Mouse (Mus musculus): ENCODE data around the gene Trim80. TPM values are rescaled to one million over a fixed set of nuclear protein-coding genes. Genes with fewer than 3 reads are reported as not detected.

Gene Trim80
- polyA plus RNA-seq, 1 experiment from 2014 or later = 0.16 TPM

GRCm38 (mm10) chr11:115424666-115425065 lies 15.7 kb upstream of the Trim80 start:
- no peak for ATAC-seq (replicated peaks; ENCODE audit: low FRiP score)
- H3K4me2 ChIP-seq (ENCODE audit: low read depth, low read length, severe bottlenecking) = no peak overlapping the region
- no peaks in the 10 kb centered on the region; the same call in 1 of the 2 replicates for H3K4me1 ChIP-seq (replicated peaks; ENCODE audit: control insufficient read depth, insufficient read depth, low read length)
- 87% methylated on average over 7 of the region's 7 CpGs for WGBS
- no peak overlapping the region for H3K27ac ChIP-seq (ENCODE audit: low read depth, low read length)
- no peaks in the 10 kb centered on the region for H3K27me3 ChIP-seq (ENCODE audit: control insufficient read depth, insufficient read depth, low read length)
- H3K9me3 ChIP-seq (ENCODE audit: control insufficient read depth, low read length) = no peaks in the 10 kb centered on the region
- peaks cover 1% of the 10 kb centered on the region; the same call in 1 of the 2 replicates for H3K36me3 ChIP-seq (ENCODE audit: control insufficient read depth, insufficient read depth, low read length)
- no peak overlapping the region for H3K9ac ChIP-seq (ENCODE audit: low read length)
- no peak for DNase-seq (ENCODE audit: low spot score)
- H3K4me3 ChIP-seq (ENCODE audit: low read depth, low read length) = no peak overlapping the region

DNA sequence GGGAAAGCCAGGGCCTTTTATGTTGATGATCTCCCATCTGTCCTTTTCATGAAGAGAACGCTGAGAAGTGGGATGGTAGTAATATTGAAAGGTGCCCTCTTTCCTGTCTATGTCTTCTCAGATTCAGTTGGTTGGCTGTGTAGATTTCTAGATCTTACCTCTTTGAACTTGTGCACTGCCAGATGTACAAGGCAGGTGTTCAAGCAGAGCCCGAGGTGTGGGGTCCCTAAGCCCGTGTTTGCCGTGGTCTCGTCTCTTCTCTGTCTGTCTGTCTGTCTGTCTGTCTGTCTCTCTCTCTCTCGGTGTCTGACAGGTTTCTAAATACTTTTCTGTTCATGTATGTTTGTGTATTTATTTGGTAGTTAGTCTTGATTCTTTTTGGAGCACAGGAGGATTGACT lies 14.7 kb upstream of the Trim80 start:
- no peak overlapping the region for H3K4me3 ChIP-seq (ENCODE audit: low read depth, low read length)
- H3K4me2 ChIP-seq (ENCODE audit: low read depth, low read length, severe bottlenecking) = no peak overlapping the region
- no peaks in the 10 kb centered on the region for H3K27me3 ChIP-seq (ENCODE audit: control insufficient read depth, insufficient read depth, low read length)
- no peak overlapping the region for H3K27ac ChIP-seq (ENCODE audit: low read depth, low read length)
- H3K9me3 ChIP-seq (ENCODE audit: control insufficient read depth, low read length) = no peaks in the 10 kb centered on the region
- WGBS = 92% methylated on average over 6 of the region's 6 CpGs
- peaks cover 4% of the 10 kb centered on the region; the same call in 1 of the 2 replicates for H3K36me3 ChIP-seq (ENCODE audit: control insufficient read depth, insufficient read depth, low read length)
- H3K9ac ChIP-seq (ENCODE audit: low read length) = no peak overlapping the region
- no peak for DNase-seq (ENCODE audit: low spot score)
- no peaks in the 10 kb centered on the region; the same call in 1 of the 2 replicates for H3K4me1 ChIP-seq (replicated peaks; ENCODE audit: control insufficient read depth, insufficient read depth, low read length)
- no peak for ATAC-seq (replicated peaks; ENCODE audit: low FRiP score)

DNA sequence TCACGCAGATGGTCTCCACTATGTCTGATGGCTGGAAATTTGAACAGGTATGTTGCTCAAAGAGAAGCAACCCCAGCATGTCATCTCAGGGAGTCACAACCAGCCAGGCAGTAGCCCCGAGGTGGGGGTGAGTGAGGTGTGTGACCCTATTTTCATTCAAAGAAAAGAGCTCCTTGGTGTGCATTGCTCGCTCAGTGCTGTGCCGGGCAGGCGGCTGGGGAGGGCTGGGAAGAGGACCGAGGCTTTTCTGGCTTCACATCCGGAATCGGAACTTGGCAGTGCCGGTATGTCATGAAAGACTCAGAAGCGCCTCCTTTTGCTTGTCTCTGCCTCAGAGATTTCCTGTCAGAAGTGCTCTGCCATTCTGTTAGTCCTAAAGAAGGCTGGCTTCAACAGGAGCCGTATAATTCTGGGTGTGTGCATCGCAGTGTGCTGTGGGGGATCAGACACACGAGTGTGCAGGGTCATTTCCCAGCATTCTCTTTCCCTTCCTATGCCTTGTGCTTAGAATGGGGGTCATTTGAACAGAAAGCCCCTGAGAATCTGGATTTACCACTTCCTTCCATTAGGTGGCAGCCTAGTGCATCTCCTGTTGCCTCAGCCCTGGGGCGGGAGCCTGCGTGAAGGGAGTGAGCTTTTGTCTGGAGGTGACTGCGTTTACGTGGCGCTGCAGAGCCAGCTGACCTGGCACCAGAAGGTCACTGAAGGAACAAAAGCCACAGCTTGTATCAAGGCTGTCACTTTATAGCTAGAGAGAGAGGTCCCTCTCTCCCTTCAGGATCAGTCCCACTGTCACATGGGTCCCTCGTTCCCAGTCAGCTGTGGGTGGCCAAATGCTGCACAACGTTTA lies 12.6 kb upstream of the Trim80 start:
- 38% methylated on average over 20 of the region's 20 CpGs for WGBS
- Histone ChIP-seq H3K36me3 (ENCODE audit: control insufficient read depth, insufficient read depth, low read length) (peaks cover 13% of the 10 kb centered on the region; the same call in 1 of the 2 replicates), H3K27me3 (ENCODE audit: control insufficient read depth, insufficient read depth, low read length) (no peaks in the 10 kb centered on the region), H3K27ac (ENCODE audit: low read depth, low read length) (no peak overlapping the region; the same call in 1 of the 2 replicates), H3K4me1 (replicated peaks; ENCODE audit: control insufficient read depth, insufficient read depth, low read length) (no peaks in the 10 kb centered on the region; the same call in 1 of the 2 replicates), H3K4me2 (ENCODE audit: low read depth, low read length, severe bottlenecking) (no peak overlapping the region), H3K9me3 (ENCODE audit: control insufficient read depth, low read length) (no peaks in the 10 kb centered on the region), H3K9ac (ENCODE audit: low read length) (no peak overlapping the region; the same call in 1 of the 2 replicates), H3K4me3 (ENCODE audit: low read depth, low read length) (no peak overlapping the region)
- ATAC-seq (replicated peaks; ENCODE audit: low FRiP score) (peak; percentile 66), DNase-seq (ENCODE audit: low spot score) (peak; percentile 84)

- Histone ChIP-seq H3K9me3 (ENCODE audit: control insufficient read depth, low read length) (no peaks in the 10 kb centered on the region), H3K27me3 (ENCODE audit: control insufficient read depth, insufficient read depth, low read length) (no peaks in the 10 kb centered on the region), H3K4me1 (replicated peaks; ENCODE audit: control insufficient read depth, insufficient read depth, low read length) (no peaks in the 10 kb centered on the region; the same call in 1 of the 2 replicates), H3K36me3 (ENCODE audit: control insufficient read depth, insufficient read depth, low read length) (peaks cover 13% of the 10 kb centered on the region; the same call in 1 of the 2 replicates), H3K9ac (ENCODE audit: low read length) (no peak overlapping the region), H3K4me2 (ENCODE audit: low read depth, low read length, severe bottlenecking) (no peak overlapping the region), H3K27ac (ENCODE audit: low read depth, low read length) (no peak overlapping the region), H3K4me3 (ENCODE audit: low read depth, low read length) (no peak overlapping the region)
- no peak for DNase-seq (ENCODE audit: low spot score)
- 89% methylated on average over 7 of the region's 7 CpGs for WGBS
- ATAC-seq (replicated peaks; ENCODE audit: low FRiP score) = no peak
Measured at GRCm38 (mm10) chr11:115429307-115429706, 11.0 kb upstream of the Trim80 start.

DNA sequence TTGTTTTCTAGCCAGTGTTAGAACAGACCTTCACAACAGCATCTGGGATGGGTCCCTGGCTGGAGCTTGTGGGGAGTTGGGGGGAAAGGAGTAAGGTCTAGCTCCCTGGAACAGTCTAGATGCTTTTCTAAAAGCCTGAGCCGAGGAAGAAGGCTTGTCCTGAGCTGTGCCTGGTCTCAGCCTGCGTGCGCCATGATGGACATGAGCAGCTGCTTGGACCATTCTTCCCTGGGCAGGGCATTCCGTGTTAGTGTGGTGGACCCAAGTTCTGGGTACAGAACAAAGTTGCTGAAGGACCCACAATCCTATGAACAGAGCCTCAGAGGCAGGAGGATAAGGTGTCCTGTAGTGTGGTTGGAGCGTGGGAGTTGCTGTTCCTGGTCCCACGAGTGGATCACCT lies 9.8 kb upstream of the Trim80 start:
- no peaks in the 10 kb centered on the region; the same call in 1 of the 2 replicates for H3K27me3 ChIP-seq (ENCODE audit: control insufficient read depth, insufficient read depth, low read length)
- no peak overlapping the region for H3K9ac ChIP-seq (ENCODE audit: low read length)
- H3K4me2 ChIP-seq (ENCODE audit: low read depth, low read length, severe bottlenecking) = no peak overlapping the region
- no peak for DNase-seq (ENCODE audit: low spot score)
- no peaks in the 10 kb centered on the region for H3K9me3 ChIP-seq (ENCODE audit: control insufficient read depth, low read length)
- peaks cover 3% of the 10 kb centered on the region for H3K4me1 ChIP-seq (replicated peaks; ENCODE audit: control insufficient read depth, insufficient read depth, low read length)
- no peak for ATAC-seq (replicated peaks; ENCODE audit: low FRiP score)
- WGBS = 92% methylated on average over 6 of the region's 6 CpGs
- H3K27ac ChIP-seq (ENCODE audit: low read depth, low read length) = no peak overlapping the region
- no peak overlapping the region for H3K4me3 ChIP-seq (ENCODE audit: low read depth, low read length)
- peaks cover 13% of the 10 kb centered on the region; the same call in 1 of the 2 replicates for H3K36me3 ChIP-seq (ENCODE audit: control insufficient read depth, insufficient read depth, low read length)

- Histone ChIP-seq H3K9ac (ENCODE audit: low read length) (no peak overlapping the region), H3K27ac (ENCODE audit: low read depth, low read length) (no peak overlapping the region), H3K4me1 (replicated peaks; ENCODE audit: control insufficient read depth, insufficient read depth, low read length) (peaks cover 11% of the 10 kb centered on the region), H3K4me3 (ENCODE audit: low read depth, low read length) (no peak overlapping the region), H3K36me3 (ENCODE audit: control insufficient read depth, insufficient read depth, low read length) (peaks cover 13% of the 10 kb centered on the region; the same call in 1 of the 2 replicates), H3K4me2 (ENCODE audit: low read depth, low read length, severe bottlenecking) (no peak overlapping the region), H3K9me3 (ENCODE audit: control insufficient read depth, low read length) (no peaks in the 10 kb centered on the region), H3K27me3 (ENCODE audit: control insufficient read depth, insufficient read depth, low read length) (no peaks in the 10 kb centered on the region; the same call in 1 of the 2 replicates)
- ATAC-seq (replicated peaks; ENCODE audit: low FRiP score) (no peak), DNase-seq (ENCODE audit: low spot score) (no peak)
- WGBS = 79% methylated on average over 4 of the region's 4 CpGs
Measured at GRCm38 (mm10) chr11:115432814-115433213, 7.5 kb upstream of the Trim80 start.

- 89% methylated on average over 6 of the region's 6 CpGs for WGBS
- no peak for ATAC-seq (replicated peaks; ENCODE audit: low FRiP score)
- DNase-seq (ENCODE audit: low spot score) = no peak
- Histone ChIP-seq H3K4me1 (replicated peaks; ENCODE audit: control insufficient read depth, insufficient read depth, low read length) (peaks cover 11% of the 10 kb centered on the region), H3K4me2 (ENCODE audit: low read depth, low read length, severe bottlenecking) (no peak overlapping the region), H3K9me3 (ENCODE audit: control insufficient read depth, low read length) (no peaks in the 10 kb centered on the region), H3K36me3 (ENCODE audit: control insufficient read depth, insufficient read depth, low read length) (peaks cover 13% of the 10 kb centered on the region; the same call in 1 of the 2 replicates), H3K9ac (ENCODE audit: low read length) (no peak overlapping the region), H3K4me3 (ENCODE audit: low read depth, low read length) (no peak overlapping the region), H3K27me3 (ENCODE audit: control insufficient read depth, insufficient read depth, low read length) (no peaks in the 10 kb centered on the region; the same call in 1 of the 2 replicates), H3K27ac (ENCODE audit: low read depth, low read length) (no peak overlapping the region)
Measured at GRCm38 (mm10) chr11:115433342-115433741, 7.0 kb upstream of the Trim80 start.

DNA sequence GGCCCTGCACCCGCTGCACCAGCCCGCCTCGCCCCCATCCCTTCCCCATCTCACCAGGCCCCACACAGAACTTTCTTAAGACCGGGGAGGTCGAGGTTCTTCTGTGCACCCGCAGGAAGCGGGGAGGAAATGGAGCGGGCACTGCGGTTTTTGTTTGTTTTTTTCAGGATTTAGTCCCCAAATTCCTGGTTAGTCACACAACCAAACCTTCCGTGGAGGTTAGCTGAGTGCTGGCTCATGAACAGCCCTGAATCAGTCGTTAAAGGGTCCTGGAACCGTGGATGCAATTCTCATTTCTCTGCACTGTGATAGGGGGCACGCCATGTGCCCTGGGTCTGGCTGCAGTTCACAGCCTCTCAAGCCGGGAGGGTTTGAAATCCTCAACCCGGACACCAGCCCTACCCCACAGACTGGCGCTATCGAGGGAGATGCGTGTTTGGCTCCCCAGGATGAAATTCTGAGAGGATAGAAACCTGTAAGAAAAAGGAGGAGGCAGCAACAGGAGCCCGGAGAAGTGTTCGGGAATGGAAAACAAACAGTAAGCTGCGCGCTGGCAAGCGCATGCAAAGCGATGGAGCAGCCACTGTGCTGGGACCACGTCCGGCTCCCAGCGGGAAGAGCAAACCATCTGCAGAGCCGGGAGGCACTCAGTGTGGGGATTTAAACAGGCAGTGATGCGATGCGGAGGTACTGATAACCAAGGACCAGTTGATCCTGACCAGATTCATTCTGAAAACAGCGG lies 4.6 kb upstream of the Trim80 start:
- 6% methylated on average over 31 of the region's 31 CpGs for WGBS

More for the DNA sequence above, 4.6 kb upstream of the Trim80 start:
- Histone ChIP-seq H3K27me3 (ENCODE audit: control insufficient read depth, insufficient read depth, low read length) (no peaks in the 10 kb centered on the region; the same call in 1 of the 2 replicates), H3K4me3 (ENCODE audit: low read depth, low read length) (peak overlapping the region; percentile 27), H3K36me3 (ENCODE audit: control insufficient read depth, insufficient read depth, low read length) (peaks cover 8% of the 10 kb centered on the region; the same call in 1 of the 2 replicates), H3K4me2 (ENCODE audit: low read depth, low read length, severe bottlenecking) (peak overlapping the region; percentile 55), H3K27ac (ENCODE audit: low read depth, low read length) (no peak overlapping the region), H3K9ac (ENCODE audit: low read length) (peak overlapping the region; percentile 62), H3K9me3 (ENCODE audit: control insufficient read depth, low read length) (peaks cover 3% of the 10 kb centered on the region; the same call in 1 of the 2 replicates), H3K4me1 (replicated peaks; ENCODE audit: control insufficient read depth, insufficient read depth, low read length) (peaks cover 11% of the 10 kb centered on the region)
- ATAC-seq (replicated peaks; ENCODE audit: low FRiP score) (peak; percentile 24; the same call in 1 of the 2 replicates), DNase-seq (ENCODE audit: low spot score) (peak; percentile 67)

Data from forebrain, embryonic 11.5 days (tissue).